Mouse (Mus musculus): ENCODE results near the gene Hdac7. TPM values are rescaled to one million over a fixed set of nuclear protein-coding genes. Genes with fewer than 3 reads are reported as not detected.

Gene Hdac7
- polyA plus RNA-seq, 1 experiment from 2014 or later, result 24.1 TPM

- H3K9me3 ChIP-seq, result no peaks in the 10 kb centered on the region
Measured at GRCm38 (mm10) chr15:97808532-97808931, 35.8 kb downstream of the Hdac7 start.

DNA sequence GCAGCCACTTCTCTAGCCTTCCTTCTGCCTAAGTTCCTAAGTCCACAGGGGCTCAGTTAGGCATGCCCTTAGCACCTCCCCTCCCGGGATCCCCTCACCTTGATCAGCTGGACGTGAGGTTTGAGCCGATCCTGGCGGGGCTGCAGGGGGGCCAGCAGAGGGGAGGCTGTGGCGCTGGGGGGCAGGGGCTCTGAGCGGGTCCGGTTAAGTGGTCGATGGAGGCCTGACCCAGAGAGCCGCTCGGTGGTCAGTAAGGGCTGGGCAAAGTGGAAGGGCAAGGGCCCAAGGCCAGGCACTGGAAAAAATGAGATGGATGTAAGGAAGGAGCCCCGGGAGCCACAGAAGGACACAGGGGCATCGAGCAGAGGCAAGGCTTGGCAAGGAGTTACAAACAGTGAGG is 36.4 kb downstream of the Hdac7 start:
- WGBS, result 70% methylated on average over 12 of the region's 12 CpGs
- Histone ChIP-seq H3K4me1 (peaks cover 11% of the 10 kb centered on the region), H3K9ac (no peak overlapping the region), H3K36me3 (replicated peaks) (peaks cover 55% of the 10 kb centered on the region), H3K27ac (no peak overlapping the region), H3K27me3 (no peaks in the 10 kb centered on the region), H3K4me3 (replicated peaks) (no peak overlapping the region), H3K9me3 (no peaks in the 10 kb centered on the region), H3K4me2 (no peak overlapping the region)
- ATAC-seq (ENCODE audit: low FRiP score), result no peak

More at GRCm38 (mm10) chr15:97808532-97808931, 35.8 kb downstream of the Hdac7 start:
- no peaks in the 10 kb centered on the region for H3K27me3 ChIP-seq
- ATAC-seq (ENCODE audit: low FRiP score), result no peak
- no peak overlapping the region for H3K9ac ChIP-seq
- WGBS, result 91% methylated on average over 14 of the region's 14 CpGs
- H3K36me3 ChIP-seq (replicated peaks), result peaks cover 55% of the 10 kb centered on the region
- H3K4me2 ChIP-seq, result no peak overlapping the region
- no peak overlapping the region for H3K4me3 ChIP-seq (replicated peaks)
- peaks cover 16% of the 10 kb centered on the region for H3K4me1 ChIP-seq
- H3K27ac ChIP-seq, result no peak overlapping the region

- Histone ChIP-seq H3K4me3 (replicated peaks) (peak overlapping the region; percentile 22), H3K27ac (0 out of 2 replicates have a peak overlapping the region, but pooled peaks have one; percentile 37), H3K9me3 (no peaks in the 10 kb centered on the region), H3K36me3 (replicated peaks) (peaks cover 49% of the 10 kb centered on the region), H3K9ac (0 out of 2 replicates have a peak overlapping the region, but pooled peaks have one; percentile 13), H3K27me3 (no peaks in the 10 kb centered on the region), H3K4me2 (peak overlapping the region; percentile 41), H3K4me1 (peaks cover 31% of the 10 kb centered on the region)
- 13% methylated on average over 13 of the region's 13 CpGs for WGBS
- peak; percentile 63; the same call in 1 of the 2 replicates for ATAC-seq (ENCODE audit: low FRiP score)
Measured at GRCm38 (mm10) chr15:97802575-97802974, 41.7 kb downstream of the Hdac7 start.

DNA sequence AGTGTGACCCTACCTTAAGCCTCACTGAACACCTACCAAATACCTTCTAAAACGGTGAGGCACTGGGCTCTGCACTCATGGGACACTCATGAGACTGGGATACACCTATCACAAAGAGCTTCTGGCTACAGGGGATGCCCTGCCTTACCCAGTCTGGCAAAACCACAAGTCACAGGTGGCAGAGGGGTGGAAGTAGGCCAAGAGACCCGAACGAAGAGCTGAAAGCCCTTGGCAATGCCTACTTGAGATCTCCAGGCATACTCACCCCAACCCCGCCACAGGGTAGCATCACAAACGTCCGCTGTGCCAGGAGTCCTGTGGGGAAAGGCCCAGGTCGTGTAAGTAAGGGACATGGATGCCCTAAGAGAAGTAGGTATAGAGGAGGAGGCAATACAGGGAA is 42.5 kb downstream of the Hdac7 start:
- Histone ChIP-seq H3K4me1 (peaks cover 31% of the 10 kb centered on the region), H3K9me3 (no peaks in the 10 kb centered on the region), H3K9ac (0 out of 2 replicates have a peak overlapping the region, but pooled peaks have one; percentile 13), H3K4me2 (peak overlapping the region; percentile 41; the same call in 1 of the 2 replicates), H3K27ac (no peak overlapping the region), H3K36me3 (replicated peaks) (peaks cover 49% of the 10 kb centered on the region), H3K4me3 (replicated peaks) (no peak overlapping the region), H3K27me3 (no peaks in the 10 kb centered on the region)
- no peak for ATAC-seq (ENCODE audit: low FRiP score)
- WGBS, result 83% methylated on average over 7 of the region's 7 CpGs

DNA sequence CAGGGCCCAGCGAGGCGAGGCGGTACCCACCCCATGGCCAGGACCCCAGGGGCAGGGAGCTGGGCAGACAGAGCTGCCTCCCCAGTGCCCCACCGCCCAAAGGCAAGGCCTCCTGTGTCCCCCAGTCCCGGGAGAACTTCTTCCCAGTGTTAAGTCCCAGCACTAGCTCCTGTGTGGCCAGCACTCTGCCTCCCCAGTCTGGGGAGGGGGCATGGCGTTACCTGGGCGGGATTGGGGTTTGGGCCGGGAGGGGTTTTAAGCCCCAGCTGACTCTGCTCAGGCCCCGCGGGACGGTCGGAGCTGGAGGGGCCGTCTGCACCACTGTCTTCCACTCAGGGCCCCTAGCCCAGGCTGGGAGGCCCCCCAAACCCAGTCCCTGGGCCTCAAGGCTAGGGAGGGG is 43.4 kb downstream of the Hdac7 start:
- Histone ChIP-seq H3K9me3 (no peaks in the 10 kb centered on the region), H3K27me3 (no peaks in the 10 kb centered on the region), H3K4me2 (no peak overlapping the region), H3K4me1 (peaks cover 31% of the 10 kb centered on the region), H3K9ac (no peak overlapping the region), H3K27ac (no peak overlapping the region), H3K36me3 (replicated peaks) (peaks cover 51% of the 10 kb centered on the region), H3K4me3 (replicated peaks) (no peak overlapping the region)
- ATAC-seq (ENCODE audit: low FRiP score), result no peak
- WGBS, result 85% methylated on average over 13 of the region's 13 CpGs

DNA sequence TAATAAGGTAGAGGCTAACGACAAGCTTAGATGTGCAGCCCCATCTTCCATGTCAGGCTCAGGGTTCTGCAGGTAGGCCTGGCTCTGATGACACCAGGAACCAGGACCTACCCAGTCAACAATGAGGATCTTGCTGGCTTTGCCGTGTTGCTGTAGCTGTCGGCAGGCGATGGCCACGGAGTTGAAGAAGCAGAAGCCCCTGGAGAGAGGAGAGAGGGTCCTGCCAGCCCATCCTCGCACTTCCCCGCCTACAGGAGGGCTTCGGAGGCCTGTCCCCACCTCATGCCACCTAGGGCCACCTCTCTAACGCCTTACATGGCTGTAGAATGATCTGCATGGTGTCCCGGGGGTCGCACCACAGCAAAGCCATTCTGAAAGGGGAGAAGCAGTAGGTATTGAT is 44.9 kb downstream of the Hdac7 start:
- no peak overlapping the region for H3K4me3 ChIP-seq (replicated peaks)
- peaks cover 58% of the 10 kb centered on the region for H3K36me3 ChIP-seq (replicated peaks)
- no peaks in the 10 kb centered on the region for H3K9me3 ChIP-seq
- WGBS, result 88% methylated on average over 11 of the region's 11 CpGs
- no peaks in the 10 kb centered on the region for H3K27me3 ChIP-seq
- H3K4me1 ChIP-seq, result peaks cover 31% of the 10 kb centered on the region
- 0 out of 2 replicates have a peak overlapping the region, but pooled peaks have one; percentile 20 for H3K27ac ChIP-seq
- ATAC-seq (ENCODE audit: low FRiP score), result no peak
- H3K9ac ChIP-seq, result no peak overlapping the region
- H3K4me2 ChIP-seq, result no peak overlapping the region

DNA sequence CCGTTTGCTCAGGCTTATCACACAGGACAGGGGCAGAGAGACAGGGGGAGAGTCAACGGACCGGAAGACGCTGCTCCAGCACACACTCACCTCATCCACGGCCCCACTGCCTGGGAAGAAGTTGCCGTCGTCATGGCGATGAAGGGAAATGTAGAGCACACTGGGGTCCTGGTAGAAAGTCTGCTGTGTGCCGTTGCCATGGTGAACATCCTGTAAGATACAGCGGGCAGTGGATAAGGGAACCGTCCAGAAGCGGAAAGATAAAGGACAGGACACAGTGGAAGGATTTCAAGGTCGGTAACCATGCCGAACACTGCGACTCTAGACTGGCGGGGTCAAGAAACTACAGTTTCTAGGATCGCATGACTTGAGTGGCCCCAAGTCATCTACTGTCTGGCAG is 46.2 kb downstream of the Hdac7 start:
- no peak overlapping the region; the same call in 1 of the 2 replicates for H3K9ac ChIP-seq
- H3K36me3 ChIP-seq (replicated peaks), result peaks cover 70% of the 10 kb centered on the region
- no peaks in the 10 kb centered on the region for H3K27me3 ChIP-seq
- H3K27ac ChIP-seq, result peak overlapping the region; percentile 61; the same call in 1 of the 2 replicates
- 43% methylated on average over 17 of the region's 17 CpGs for WGBS
- peak overlapping the region; percentile 10; the same call in 1 of the 2 replicates for H3K4me2 ChIP-seq
- H3K9me3 ChIP-seq, result no peaks in the 10 kb centered on the region
- peaks cover 31% of the 10 kb centered on the region for H3K4me1 ChIP-seq
- ATAC-seq (ENCODE audit: low FRiP score), result peak; percentile 75
- no peak overlapping the region for H3K4me3 ChIP-seq (replicated peaks)

DNA sequence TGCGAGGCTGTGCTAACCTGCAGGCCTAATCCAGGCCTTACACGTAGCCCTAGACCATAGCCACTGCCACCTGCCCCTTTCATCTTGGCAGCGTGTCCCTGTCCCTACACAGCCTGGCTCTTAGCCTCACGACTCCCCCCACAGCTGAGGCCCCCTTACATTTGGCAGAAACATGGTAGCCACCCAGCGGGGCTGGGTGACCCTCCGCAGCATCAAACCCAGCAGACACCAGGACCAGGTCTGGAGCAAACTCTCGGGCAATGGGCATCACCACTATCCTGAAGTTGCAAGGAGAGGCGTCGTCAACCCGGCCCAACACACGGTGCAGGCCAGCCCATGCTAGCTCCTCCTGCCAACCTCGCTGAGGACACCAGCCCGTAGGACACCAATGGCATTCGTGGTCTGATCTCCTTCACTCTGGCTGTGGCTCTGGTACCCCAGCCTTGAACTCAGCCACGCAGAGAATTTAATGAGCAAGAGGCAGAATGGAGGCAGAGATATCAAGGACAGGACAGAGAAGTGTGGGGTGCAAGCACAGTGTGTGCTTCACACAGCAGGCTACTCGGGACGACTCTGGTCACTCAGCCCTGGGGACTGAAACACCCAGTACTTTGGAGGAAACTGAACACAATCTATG is 47.5 kb downstream of the Hdac7 start:
- ATAC-seq (ENCODE audit: low FRiP score), result no peak
- 94% methylated on average over 17 of the region's 17 CpGs for WGBS
- Histone ChIP-seq H3K9ac (no peak overlapping the region), H3K4me3 (replicated peaks) (no peak overlapping the region), H3K4me2 (no peak overlapping the region), H3K36me3 (replicated peaks) (peaks cover 75% of the 10 kb centered on the region), H3K9me3 (no peaks in the 10 kb centered on the region), H3K27ac (no peak overlapping the region), H3K4me1 (peaks cover 21% of the 10 kb centered on the region), H3K27me3 (no peaks in the 10 kb centered on the region)

DNA sequence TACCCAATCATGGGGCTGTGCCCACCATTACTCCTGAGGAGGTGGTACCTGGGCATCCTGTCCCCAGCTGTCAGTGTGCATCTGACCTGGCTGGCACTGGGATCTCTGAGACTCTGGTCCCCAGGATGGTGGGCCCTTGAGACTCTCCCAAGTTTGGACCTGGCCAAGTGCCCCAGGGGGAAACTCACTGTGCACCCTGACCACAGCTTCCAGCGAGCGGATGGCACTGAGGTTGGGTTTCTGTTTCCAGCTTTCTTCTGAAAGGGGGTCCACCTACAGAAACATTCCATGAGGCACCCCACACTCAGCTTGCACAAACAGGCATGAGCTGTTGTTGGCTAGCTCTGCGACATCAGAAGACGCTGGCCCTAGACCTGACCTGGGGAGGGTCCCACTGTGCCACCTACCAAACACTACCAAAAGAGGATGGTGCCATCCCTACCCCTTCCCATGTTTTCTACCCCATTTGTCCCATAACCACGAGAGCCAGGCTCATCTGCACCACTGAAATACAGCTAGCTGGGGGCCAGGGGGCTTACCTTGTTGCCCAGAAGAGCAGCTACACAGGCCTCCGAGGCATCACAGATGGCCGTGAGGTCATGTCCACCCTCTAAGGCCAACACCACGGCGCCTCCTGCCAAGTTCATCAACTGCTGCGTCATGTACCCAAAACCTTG is 48.6 kb downstream of the Hdac7 start:
- Histone ChIP-seq H3K4me2 (no peak overlapping the region), H3K27me3 (no peaks in the 10 kb centered on the region), H3K4me1 (peaks cover 21% of the 10 kb centered on the region), H3K36me3 (replicated peaks) (peaks cover 72% of the 10 kb centered on the region), H3K9me3 (no peaks in the 10 kb centered on the region), H3K9ac (no peak overlapping the region), H3K27ac (no peak overlapping the region), H3K4me3 (replicated peaks) (no peak overlapping the region)
- ATAC-seq (ENCODE audit: low FRiP score), result no peak
- 97% methylated on average over 10 of the region's 10 CpGs for WGBS

DNA sequence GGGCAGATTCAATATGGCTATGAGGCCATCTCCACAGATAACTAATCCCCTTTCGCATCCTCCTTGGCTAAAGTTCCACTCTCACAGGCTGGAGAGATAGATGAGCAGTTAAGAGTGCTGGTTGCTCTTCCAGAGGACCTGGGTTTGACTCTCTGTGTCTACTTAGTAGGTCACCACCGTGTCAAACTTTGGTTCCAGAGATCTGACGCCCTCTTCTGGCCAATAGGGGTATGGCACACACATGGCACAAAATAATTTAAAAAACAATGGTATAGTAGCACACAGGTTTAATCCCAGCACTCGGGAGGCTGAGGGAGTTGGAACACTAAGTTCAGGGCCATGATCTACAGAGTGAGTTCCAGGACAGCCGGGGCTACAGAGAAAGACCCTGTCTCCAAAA is 50.0 kb downstream of the Hdac7 start:
- Histone ChIP-seq H3K4me1 (peaks cover 16% of the 10 kb centered on the region), H3K9ac (no peak overlapping the region), H3K9me3 (no peaks in the 10 kb centered on the region), H3K36me3 (replicated peaks) (peaks cover 60% of the 10 kb centered on the region), H3K27ac (no peak overlapping the region), H3K4me3 (replicated peaks) (no peak overlapping the region), H3K27me3 (no peaks in the 10 kb centered on the region), H3K4me2 (no peak overlapping the region)
- 71% methylated on average over 5 of the region's 5 CpGs for WGBS
- ATAC-seq (ENCODE audit: low FRiP score), result no peak

- Histone ChIP-seq H3K9ac (no peak overlapping the region), H3K9me3 (no peaks in the 10 kb centered on the region), H3K4me3 (replicated peaks) (no peak overlapping the region), H3K4me1 (peaks cover 14% of the 10 kb centered on the region), H3K27me3 (no peaks in the 10 kb centered on the region), H3K27ac (no peak overlapping the region), H3K36me3 (replicated peaks) (peaks cover 58% of the 10 kb centered on the region), H3K4me2 (no peak overlapping the region)
- ATAC-seq (ENCODE audit: low FRiP score), result no peak
- 94% methylated on average over 18 of the region's 18 CpGs for WGBS
Measured at GRCm38 (mm10) chr15:97793386-97794153, 50.7 kb downstream of the Hdac7 start.

DNA sequence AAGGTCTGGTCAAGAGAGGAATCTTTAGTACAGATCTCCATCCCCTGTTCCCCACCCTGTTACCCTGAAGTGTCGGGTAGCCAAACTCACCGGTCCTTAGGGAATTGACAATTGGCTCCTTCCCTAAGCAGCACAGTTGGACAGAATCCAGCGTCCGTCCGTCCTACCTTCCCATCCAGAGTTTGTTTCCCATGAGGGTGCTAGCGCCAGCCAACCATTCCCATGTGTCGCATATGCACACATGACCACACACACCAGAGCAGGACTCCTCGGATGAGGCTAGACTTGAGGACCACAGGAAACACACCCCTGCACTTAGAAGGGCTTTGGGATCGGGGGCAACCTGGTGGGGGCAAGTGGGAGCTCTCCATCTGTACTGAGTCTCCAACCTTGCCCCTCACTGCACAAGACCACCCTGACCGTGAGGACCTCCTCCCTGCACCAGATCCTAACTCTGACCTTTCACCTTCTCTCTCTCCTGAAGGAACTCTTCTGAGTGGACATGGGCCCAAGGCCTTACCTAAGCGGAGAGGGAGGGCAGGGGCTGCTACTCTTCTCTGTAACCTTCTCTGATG is 53.1 kb downstream of the Hdac7 start:
- Histone ChIP-seq H3K4me3 (replicated peaks) (no peak overlapping the region), H3K9me3 (no peaks in the 10 kb centered on the region), H3K36me3 (replicated peaks) (peaks cover 40% of the 10 kb centered on the region), H3K9ac (no peak overlapping the region), H3K27ac (no peak overlapping the region), H3K27me3 (no peaks in the 10 kb centered on the region), H3K4me1 (peaks cover 17% of the 10 kb centered on the region; the same call in 1 of the 2 replicates), H3K4me2 (no peak overlapping the region)
- 95% methylated on average over 11 of the region's 11 CpGs for WGBS
- no peak for ATAC-seq (ENCODE audit: low FRiP score)
